Mouse (Mus musculus) heart, adult 9 months (tissue): ENCODE measurements around the gene Gtpbp1.
"Not testable (repeated sequence)": the region's sequence is repeated elsewhere in the genome, so short reads cannot be mapped to it uniquely, and the experiment has no call there.

Experiments
- DNase-seq, 2 experiments: peaks; one replicate each; pipeline ENCODE4 v3.0.0; 2022; ENCODE audit warnings: low spot score in 2 of 2

The Gtpbp1 gene

DNA sequence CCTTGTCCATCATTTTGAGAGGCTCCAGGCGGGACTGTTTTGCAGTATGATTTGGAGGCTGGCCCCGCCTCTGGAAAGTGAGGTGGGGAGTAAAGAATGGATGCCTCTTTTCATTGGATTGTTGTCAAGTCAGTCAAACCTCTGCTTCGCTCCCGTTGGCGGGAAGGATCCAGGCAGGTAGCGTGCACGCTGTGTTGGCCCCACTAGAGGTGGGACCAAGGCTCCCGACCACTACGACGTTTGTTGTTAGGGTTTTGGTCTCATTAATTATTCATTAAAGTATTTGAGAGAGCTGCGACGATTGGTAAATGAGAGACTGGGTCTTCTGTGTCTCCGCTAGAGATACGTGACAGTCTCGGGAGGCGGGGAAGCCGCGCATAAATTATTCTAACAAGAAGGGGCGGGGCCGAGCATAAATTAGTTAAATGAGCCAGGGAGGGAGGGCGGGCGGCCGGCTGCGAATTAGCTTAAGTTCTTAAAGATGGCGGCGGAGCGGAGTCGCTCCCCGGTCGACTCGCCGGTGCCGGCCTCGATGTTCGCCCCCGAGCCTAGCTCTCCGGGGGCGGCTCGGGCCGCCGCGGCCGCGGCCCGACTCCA lies at the start of gene Gtpbp1:
Gene Gtpbp1 (plus strand): TSS at position 420 of the 597 bp plus-strand sequence.
- DNase-seq: peak; percentile 100

DNA sequence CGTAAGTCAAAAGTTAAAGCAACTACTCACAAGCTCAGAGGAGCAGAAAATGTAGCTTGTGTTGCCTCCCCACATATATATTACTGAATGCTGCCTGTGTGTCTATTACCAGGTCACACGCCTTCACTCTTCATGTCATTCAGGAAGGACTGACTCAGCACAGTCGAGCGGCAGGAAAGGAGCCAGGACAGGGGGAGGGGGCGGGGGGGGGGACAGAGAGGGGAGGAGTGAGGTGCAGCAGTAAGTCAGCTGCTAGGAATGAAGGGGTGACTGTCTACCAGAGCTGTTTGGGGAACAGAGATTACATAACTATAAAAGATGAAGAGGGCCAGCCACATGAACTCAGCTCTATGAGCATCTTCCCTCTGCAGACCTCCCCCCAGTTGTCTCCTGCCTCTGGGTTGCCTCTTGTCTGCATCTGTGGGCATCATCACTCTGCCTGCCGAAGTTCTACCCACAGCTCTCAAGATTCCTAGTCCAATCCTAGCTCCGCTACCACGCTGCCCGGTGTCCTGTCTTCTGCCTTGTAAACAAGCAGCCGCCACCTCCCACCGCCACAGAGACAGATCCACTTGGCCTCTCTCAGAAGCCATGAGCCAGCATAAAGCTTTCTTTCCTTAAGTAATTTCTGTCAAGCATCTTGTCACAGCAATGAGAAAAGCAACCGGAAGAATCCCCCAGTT lies 49.4 kb upstream of the Gtpbp1 start:
- no peak for DNase-seq

DNA sequence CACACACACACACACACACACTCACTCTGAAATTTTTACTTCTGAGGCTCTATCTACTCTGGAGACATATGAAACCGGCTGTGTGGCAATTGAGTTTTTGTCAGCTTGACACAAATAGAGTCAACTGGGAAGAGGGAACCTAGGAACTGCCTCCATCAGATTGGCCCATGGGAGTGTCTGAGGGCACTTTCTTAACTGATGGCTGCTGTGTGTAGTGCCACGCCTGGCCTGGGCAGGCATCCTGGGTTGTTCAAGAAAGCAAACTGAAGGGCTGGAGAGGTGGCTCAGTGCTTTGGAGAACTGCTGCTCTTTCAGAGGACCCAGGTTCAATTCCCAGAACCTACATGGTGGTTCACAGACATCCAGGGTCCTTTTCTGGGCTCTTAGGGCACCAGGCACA lies 45.2 kb upstream of the Gtpbp1 start:
- no peak for DNase-seq

DNA sequence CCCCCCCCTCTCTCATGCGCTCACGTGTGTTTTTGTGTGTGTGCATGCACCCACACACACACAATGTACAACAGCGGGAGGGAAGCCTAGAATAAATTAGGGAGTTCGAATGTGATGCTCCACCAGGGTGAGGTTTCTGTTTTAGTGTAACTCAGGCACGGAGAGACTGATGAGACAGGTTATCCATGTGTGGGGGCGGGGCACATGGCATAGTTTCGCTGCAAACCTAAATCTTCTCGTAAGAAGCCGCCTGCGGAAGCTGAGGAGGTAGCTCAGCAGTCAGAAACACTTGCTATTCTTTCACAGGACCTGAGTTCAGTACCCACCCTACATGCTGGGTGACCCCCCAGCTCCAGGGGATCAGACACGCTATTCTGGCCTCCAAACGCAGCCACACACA lies 42.5 kb upstream of the Gtpbp1 start:
- DNase-seq: no peak

DNA sequence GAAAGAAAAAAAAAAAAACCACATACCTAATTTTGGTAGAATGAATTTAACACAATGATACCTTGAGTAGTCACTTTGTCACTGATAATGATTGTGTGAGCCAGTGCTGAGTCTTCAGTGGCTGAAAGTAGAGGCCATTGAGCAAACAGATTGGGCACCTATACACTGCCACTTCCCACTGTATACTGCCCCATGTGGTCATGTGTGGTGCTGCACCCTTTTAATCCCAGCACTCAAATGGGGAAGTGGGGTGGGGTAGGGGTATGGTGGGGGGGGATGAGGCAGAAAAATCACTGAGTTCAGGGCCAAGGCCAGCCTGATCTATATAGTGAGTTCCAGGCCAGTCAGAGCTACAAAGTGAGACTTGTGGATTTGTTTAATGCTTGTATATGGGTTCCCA lies 40.1 kb upstream of the Gtpbp1 start:
- DNase-seq: no peak

DNA sequence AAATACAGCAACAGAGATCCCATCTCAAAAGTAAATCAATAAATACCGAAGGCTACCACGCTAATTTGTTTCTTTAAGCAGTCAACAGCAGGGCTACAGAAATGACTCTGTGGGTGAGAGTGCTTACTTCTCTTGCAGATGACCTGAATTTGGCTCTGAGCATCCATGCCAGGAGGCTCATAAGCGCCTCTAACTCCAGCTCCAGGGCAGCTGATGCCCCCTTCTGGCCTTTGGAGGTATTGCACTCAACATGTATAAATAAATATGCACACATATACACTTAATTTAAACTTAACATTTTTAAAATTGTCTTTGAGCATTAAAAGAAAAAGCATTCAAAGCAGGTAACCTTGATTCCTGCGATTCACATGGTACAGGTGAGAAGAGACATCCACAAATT lies 39.2 kb upstream of the Gtpbp1 start:
- DNase-seq: no peak

DNA sequence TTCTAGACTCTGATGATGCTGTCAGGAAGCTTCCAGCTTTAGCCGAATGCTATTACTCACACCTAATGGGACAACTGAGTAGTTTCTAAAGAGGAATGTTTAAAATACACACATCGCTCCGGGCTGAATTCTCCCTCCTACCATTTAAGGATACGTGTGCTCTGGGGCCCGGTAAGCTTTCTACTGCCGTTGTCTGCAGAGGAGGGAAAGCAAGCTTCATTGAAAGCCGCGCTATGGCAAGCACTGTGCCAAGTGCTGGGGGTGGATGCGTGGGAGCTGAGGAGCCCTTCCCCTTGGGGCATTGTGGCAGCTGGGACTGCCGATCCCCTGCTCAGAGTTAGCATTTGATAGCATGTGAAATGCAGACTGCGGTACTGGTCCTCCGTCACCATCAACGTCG lies 34.2 kb upstream of the Gtpbp1 start:
- DNase-seq: no peak

DNA sequence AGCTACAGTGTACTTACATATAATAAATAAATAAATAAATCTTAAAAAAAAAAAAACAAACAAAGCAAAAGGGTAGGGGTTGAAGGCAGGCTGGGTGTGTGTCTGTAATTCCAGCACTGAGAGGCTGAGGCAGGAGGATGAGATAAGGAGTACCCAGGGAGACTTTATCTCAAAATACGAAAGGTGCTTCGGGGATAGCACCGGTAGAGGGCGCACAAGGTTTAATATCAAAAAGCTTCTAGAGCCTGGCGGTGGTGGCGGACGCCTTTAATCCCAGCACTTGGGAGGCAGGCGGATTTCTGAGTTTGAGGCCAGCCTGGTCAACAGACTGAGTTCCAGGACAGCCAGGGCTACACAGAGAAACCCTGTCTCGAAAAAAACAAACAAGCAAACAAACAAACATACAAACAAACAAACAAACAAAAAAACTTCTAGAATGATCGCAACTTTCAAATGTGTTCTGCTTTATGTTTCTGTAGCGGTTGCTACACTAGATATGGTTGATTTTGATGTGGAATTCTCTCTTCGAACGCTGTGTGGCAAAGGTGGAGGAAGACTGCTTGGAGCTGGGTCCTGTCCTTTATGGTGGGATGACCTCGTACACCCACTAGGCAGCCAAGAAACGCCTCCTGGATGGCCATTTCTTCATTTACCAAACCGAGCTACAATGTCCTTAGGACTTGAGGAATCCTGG lies 32.7 kb upstream of the Gtpbp1 start:
- DNase-seq: peak; percentile 60 to 81

DNA sequence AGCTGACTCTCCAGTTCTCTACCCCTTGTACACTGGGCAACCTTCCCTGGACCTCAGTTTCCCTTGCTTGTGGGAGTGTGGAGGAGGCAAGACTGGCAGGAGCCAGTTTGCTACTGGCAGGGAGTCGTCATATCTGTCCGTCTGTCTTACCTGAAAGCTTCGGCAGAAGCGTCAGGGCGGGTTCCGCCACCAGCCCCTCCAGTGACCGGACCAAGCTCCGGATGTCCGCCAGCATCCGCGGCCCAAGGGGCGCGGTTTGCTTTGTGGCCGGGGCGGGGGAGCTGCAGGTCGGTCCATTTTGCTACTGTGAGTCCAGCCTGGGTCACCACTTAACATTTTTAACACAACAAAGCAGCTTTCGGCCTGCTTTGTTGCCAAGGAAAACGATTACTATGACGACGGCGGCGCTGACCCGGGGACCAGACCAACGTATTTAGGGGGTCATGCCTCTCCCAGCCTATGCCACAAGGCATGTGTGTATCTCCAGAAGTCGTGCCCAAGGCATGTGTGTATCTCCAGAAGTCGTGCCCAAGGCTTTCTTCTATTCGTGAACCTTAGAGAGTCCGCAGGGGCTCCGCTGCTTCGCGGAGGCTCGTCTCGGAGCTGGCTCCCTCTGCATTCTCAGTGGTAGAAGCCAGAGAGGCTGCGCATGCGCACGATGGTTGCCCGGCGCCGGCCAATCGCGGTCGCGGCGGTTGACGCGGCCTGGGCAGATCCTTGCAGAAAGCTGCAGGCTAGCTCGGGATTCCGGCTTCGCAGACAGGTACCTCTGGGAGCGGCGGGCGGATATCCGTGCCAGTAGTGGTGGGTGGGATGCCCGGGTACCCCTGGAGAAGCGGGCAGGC lies 31.9 kb upstream of the Gtpbp1 start, which contains the start of the genes Fam227a and Cby1:
Gene Fam227a (minus strand): TSS at position 426 of the 845 bp plus-strand sequence.
Gene Cby1 (plus strand): TSS at position 669 of the 845 bp plus-strand sequence.
- DNase-seq: peak; percentile 93 to 94

DNA sequence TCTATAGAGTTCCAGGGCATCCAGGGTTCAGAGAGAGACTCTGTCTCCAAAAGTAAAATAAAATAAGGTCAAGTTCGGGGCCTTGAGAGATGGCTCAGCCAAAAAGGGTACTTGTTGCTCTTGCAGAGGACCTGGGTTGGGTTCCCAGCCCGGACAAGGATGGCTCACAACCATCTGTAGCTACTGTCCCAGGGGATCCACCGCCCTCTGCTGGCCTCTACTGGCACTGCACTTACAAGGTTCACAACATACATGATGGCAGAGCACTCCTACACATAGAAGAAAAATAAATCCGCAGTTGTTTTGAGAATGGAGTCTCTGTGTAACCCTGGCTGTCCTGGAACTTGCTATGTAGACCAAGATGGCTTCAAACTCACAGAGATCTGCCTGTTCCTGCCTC lies 28.8 kb upstream of the Gtpbp1 start:
- no peak for DNase-seq

DNA sequence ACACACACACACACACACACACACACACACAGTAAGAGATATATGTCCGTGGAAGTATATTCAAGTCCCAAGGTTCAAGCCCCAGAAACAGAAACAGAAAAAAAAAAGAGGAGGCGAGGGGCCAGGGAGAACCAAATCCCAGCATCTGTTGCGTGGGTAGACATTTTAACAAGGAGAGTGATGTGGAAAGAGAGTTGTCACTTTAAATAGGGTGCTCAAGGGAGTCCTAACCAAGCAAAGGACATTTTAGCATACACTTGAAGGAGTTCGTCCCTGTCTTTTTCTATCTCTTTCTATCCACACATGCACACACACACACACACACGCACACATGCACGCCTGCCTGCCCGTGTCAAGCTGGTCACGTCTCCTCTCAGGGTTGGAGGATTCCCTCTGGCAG lies 26.0 kb upstream of the Gtpbp1 start:
- DNase-seq: no peak

DNA sequence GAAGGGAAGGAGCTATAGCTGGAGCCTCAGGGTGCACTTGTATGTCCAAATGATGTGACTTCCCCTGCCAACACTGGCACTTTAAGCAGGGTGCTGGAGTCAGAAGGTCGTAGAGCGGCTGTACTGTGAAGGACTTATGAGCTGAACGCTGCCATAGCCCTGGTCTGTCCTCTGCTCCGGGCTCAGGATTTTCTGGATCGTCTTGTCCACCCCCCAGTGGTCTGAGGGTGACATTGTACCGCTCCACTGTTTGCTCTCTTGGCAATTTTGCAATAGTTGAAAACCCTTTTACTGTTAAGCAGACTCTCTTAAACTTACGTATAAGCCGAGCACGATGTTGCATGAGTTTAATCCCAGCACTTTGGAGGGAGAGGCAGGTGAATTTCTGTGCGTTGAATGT lies 21.4 kb upstream of the Gtpbp1 start:
- no peak for DNase-seq

DNA sequence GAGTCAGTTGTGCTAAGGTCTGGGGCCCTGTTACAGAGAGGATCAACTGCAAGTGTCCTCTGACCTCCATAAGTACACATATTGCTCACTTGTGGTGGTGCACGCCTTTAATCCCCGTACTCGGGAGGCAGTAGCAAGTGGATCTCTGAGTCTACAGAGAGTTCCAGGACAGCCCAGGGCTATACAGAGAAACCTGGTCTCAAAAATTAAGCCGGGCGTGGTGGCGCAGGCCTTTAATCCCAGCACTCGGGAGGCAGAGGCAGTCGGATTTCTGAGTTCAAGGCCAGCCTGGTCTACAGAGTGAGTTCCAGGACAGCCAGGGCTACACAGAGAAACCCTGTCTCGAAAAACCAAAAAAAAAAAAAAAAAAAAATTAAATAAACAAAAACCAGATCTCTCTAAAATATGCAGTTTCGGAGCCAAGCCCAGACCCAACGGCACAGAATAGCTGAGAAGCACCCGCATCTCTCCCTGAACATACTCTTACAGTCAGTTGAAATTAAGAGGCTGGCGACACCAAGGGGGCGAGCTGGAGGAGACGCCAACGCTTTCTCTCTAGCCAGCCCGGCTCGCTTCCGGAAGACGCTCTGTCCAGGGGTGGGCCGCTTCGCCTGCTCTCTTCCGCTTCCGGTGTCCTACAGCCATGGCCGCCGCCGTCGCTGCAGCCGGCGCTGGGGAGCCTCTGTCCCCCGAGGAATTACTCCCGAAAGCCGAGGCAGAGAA lies 20.2 kb upstream of the Gtpbp1 start, which contains the start of gene Tomm22:
Gene Tomm22 (plus strand): TSS at position 613 of the 723 bp plus-strand sequence.
- peak; percentile 86 to 90 for DNase-seq

DNA sequence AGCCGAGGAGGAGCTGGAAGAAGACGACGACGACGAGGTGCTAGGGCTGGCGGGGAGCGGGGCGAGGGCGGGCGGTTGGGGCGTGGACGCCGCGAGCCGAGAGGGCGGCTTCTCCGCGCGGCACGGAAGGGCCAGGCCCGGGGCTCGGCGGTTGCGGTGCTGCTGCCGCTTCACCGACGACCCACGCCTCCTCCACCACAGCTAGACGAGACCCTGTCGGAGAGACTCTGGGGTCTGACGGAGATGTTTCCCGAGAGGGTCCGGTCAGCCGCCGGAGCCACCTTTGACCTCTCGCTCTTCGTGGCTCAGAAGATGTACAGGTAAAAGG lies 19.7 kb upstream of the Gtpbp1 start:
- DNase-seq: no peak

DNA sequence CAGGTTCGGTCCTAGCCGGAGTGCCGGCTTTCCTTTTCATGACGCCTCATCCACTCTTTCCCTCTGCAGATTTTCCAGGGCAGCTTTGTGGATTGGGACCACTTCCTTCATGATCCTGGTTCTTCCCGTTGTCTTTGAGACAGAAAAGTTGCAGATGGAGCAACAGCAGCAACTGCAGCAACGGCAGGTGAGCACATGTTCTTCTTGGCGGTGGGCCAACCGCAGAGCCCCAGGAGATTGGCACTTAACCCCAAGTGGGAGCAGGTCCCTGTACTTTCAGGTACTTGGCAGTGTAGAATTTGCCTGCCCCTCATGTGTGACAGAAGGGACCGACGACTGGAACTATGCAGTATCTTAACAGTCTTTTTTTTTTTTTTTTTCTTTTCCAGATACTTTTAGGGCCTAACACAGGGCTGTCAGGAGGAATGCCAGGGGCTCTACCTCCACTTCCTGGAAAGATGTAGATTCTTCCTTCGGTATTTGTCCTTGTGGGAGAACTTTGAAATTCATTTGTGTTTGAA lies 18.8 kb upstream of the Gtpbp1 start:
- DNase-seq: not testable (repeated sequence)

DNA sequence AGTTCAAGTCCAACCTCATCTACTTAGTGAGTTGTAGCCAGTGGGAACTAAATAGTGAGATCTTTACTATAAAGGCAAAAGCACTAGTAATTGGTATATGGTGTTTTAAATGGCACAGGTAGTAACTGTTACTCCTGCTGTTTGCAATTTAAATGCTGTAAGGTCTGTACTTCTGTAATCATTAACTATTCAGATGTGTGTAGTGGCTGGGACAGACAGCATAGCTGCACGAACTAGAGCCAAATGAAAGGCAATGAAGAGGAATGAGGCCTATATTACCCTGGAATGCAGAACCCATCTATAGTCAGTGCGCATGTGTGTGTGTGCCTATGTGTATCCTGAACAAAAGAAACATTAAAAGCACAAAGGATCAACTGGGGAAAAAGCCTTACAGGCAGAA lies 12.7 kb upstream of the Gtpbp1 start:
- DNase-seq: no peak

DNA sequence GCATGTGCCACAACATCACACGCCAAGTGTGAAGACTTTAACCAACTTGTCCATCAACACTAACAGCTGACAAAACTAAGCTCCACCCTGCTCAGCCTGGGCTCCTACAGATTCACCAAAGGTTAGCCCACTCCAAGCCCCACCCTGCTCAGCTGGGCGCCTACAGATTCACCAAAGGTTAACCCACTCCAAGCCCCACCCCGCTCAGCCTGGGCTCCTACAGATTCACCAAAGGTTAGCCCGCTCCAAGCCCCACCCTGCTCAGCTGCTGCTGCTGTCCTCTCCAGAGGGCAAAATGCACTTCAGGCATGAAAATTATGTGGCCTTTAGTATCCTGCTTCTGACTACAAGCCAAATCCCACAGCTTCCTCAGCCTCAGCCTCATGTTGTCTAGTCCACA lies 8.7 kb upstream of the Gtpbp1 start:
- DNase-seq: no peak

DNA sequence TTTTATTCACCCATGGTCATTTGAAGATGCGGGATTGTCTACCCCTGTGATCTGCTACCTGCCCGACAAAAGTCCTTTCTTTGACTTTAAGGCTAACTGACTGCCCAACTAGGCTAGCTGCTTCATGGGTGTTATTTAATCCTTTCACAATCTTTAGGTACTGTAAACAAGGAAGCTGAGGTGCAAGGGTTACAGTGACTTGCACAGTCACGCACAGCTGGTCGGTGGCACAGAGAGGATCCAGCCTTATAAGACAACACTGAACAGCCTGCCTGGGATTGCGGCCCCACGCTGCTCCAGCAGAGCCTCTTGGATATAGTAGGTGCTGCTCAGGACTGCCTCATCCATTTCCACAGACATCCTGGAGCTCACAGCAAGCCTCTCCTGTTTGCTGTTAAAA lies 7.5 kb upstream of the Gtpbp1 start:
- no peak for DNase-seq

DNA sequence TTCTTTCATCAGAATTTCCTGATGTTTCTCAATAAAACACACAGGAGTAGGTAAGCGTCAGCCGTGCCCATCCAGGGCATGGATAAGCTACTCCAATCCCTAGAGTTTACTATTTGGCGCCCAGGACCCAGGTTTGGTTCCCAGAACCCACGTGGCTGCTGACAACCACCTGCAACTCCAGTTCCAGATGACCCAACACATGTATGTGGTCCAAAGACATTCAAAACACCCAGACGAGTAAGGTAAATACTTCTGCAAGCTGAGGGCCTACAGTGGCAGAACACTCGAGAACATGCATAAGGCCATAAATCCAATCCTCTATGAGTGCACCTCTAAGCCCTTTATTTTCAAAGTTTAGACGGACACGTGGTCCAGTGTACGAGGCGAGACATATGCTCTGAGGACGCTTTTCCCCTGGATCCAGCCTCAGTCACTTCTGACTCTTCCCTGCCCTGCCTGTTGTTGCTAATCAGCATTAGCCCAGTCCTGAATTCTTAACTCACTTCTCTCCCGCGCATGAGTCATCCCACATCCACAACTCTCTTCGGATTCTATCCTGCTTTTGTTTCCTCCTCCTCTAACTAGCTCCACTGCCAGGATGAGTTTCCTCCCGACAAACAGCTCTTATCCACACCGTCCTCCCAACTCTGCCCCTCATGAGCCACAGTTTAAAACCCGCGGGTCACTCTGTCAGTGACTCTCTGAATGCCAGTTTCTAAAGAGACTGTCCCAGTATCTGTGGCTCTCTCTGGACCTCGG lies 6.8 kb upstream of the Gtpbp1 start:
- DNase-seq: no peak

DNA sequence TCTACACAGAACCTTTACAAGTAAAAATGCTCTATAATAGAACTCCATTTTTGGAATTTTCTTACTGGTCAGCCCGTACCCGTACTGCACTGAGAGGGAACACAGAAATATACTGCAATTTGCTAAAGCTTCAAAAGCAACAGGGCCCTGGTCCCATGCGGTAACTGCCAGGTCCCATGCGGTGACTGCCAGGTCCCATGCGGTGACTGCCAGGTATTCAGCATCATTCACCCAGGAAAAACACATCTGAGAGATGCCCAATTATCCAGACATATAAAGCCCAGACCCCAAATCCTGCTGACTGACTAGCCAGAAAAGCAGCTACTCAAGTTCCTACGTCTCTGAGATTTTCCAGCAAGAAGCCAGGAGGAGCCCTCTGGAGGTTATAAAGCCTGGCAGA lies 6.0 kb upstream of the Gtpbp1 start:
- no peak for DNase-seq
